Mouse (Mus musculus): ENCODE results near the gene Aqp5.

Aqp5 gene

GRCm38 (mm10) chr15:99643832-99644231 is 53.2 kb downstream of the Aqp5 start:
- no peak for DNase-seq

All from cerebellum, adult 9-11 months (tissue).